Mouse (Mus musculus): Measurements from ENCODE around the gene Zfp800. TPM values are rescaled to one million over a fixed set of nuclear protein-coding genes. Genes with fewer than 3 reads are reported as not detected.

The Zfp800 gene
- polyA plus RNA-seq, 1 experiment from 2014 or later, result 28.6 TPM

DNA sequence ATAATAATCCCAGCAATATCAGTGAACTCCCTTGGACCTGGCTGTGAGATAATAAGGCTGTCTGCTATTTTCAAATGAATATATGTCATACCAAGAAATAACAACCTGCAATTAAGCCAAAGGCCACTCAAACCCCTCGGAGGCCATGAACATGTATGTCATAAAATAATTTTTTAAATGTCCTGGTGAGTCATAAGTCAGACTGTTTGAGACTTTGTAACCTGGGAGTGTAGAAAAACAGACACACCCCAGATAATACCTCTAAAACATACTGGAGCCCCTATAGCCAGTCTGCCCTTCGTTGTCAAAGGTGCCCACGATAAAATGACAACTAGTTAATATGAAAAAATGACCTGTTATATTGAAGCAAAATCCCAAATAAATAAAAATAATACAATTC is 8.8 kb downstream of the Zfp800 start:
- no peak for ATAC-seq
- 92% methylated on average over 3 of the region's 3 CpGs for WGBS

DNA sequence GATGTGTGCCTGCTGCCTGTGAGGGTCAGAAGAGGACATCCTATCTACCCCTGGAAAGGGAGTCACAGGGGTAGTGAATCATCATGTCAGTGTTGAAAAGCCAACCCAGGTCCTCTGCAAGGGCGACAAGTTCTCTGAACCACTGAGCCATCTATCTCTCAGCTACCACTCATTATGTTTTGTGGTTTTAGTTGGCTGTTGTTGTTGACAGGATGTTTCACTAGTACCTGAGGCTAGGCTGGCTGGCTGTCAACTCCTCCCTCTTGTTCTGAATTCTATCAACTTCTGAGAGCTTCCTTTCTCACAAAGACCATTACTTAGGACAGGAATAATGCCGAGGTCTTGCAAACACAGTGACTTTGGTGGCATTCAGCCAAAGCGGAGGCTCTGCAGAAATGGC is 12.6 kb downstream of the Zfp800 start:
- no peak for ATAC-seq
- Histone ChIP-seq H3K4me3 (replicated peaks) (no peak overlapping the region), H3K9ac (replicated peaks) (no peak overlapping the region), H3K9me3 (no peaks in the 10 kb centered on the region), H3K36me3 (no peaks in the 10 kb centered on the region), H3K4me2 (replicated peaks) (no peak overlapping the region), H3K27me3 (no peaks in the 10 kb centered on the region), H3K4me1 (replicated peaks) (no peaks in the 10 kb centered on the region), H3K27ac (no peak overlapping the region)
- WGBS, result 94% methylated on average over 3 of the region's 3 CpGs

More for the DNA sequence above, 8.8 kb downstream of the Zfp800 start:
- Histone ChIP-seq H3K4me1 (replicated peaks) (no peaks in the 10 kb centered on the region), H3K9me3 (no peaks in the 10 kb centered on the region), H3K36me3 (no peaks in the 10 kb centered on the region), H3K4me2 (replicated peaks) (no peak overlapping the region), H3K4me3 (replicated peaks) (no peak overlapping the region), H3K27ac (no peak overlapping the region), H3K27me3 (peaks cover 9% of the 10 kb centered on the region), H3K9ac (replicated peaks) (no peak overlapping the region)

DNA sequence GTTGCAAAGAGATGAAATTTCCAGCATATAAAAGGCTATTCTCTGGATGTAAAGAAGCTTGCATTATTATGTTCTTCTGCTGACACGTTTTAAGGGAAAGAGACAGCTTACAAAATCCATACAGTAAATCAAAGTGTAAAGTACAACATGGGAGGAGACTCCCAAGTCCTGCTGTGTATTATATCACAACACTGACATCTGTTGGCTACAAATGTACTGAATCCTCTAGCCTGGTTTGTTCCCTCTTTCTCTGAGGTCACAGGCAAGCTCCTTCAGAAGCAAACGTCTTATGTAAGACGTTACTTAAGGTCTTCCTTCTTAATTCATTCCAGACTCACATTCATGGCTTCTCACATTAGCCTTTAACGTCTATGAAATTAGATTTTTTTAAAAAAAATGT is 15.8 kb downstream of the Zfp800 start:
- H3K4me2 ChIP-seq (replicated peaks), result no peak overlapping the region
- H3K4me1 ChIP-seq (replicated peaks), result no peaks in the 10 kb centered on the region
- WGBS, result 67% methylated on average over 4 of the region's 4 CpGs
- H3K36me3 ChIP-seq, result no peaks in the 10 kb centered on the region
- H3K9me3 ChIP-seq, result no peaks in the 10 kb centered on the region
- no peak overlapping the region for H3K9ac ChIP-seq (replicated peaks)
- no peak for ATAC-seq
- no peak overlapping the region for H3K27ac ChIP-seq
- no peaks in the 10 kb centered on the region for H3K27me3 ChIP-seq
- no peak overlapping the region for H3K4me3 ChIP-seq (replicated peaks)

DNA sequence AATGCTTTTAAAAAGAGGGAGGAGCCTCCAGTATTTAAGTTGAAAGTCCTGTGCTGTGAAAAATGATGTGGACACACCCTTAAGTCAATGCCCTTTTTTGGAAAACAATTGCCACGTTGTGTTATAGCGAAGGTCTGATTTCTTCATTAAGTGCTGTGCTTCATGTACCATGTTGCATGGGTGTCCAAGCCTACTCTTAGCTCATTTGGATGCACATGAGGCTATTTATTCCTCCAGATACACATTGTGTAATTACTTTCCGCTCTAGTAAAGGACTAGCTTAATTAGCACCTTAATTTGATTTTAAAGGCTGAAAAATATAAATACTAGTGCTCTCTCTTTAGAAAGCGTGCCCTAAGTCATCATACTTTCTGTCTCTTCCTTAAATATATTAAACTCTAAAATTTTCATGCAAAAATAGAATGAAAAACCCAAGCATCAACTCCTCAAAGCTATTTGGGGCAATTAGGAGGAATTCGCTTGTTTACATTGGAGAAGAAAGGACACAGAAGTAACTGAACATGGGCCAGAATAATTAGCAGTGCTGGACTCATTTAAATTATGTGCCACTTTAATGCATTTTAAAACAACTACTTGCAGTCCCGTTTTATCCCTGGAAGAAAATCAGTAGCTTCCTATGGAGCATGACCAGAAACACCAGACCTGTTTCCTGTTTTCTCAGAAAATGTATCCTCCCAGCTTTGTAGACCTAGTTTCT is 27.7 kb downstream of the Zfp800 start:
- 87% methylated on average over 6 of the region's 6 CpGs for WGBS
- H3K27ac ChIP-seq, result no peak overlapping the region
- H3K36me3 ChIP-seq, result no peaks in the 10 kb centered on the region
- H3K4me2 ChIP-seq (replicated peaks), result no peak overlapping the region
- H3K4me3 ChIP-seq (replicated peaks), result no peak overlapping the region
- ATAC-seq, result no peak
- no peaks in the 10 kb centered on the region for H3K4me1 ChIP-seq (replicated peaks)
- H3K27me3 ChIP-seq, result no peaks in the 10 kb centered on the region
- no peak overlapping the region for H3K9ac ChIP-seq (replicated peaks)
- no peaks in the 10 kb centered on the region for H3K9me3 ChIP-seq

DNA sequence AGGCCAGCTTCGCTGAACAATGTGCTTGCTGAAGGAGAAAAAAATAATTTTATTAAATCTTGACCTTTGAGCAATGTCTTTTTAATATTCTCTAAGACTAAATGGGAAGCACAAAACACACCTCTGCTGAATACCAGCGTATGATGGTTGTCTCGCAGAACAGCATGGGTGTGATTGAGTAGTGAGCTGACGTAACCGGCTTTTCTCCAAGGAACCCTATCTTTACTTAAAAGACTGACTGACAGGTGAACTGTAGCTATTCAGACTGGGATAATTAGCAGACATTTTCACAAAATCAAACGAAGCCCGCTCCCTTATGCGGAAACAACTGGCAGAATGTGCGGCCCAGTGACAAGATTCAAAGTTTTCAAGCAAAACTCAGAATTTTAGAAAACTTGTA is 30.2 kb downstream of the Zfp800 start:
- ATAC-seq, result no peak
- no peaks in the 10 kb centered on the region for H3K4me1 ChIP-seq (replicated peaks)
- no peak overlapping the region for H3K9ac ChIP-seq (replicated peaks)
- no peaks in the 10 kb centered on the region for H3K27me3 ChIP-seq
- H3K36me3 ChIP-seq, result no peaks in the 10 kb centered on the region
- WGBS, result 90% methylated on average over 9 of the region's 9 CpGs
- no peak overlapping the region for H3K4me3 ChIP-seq (replicated peaks)
- H3K4me2 ChIP-seq (replicated peaks), result no peak overlapping the region
- no peak overlapping the region for H3K27ac ChIP-seq
- H3K9me3 ChIP-seq, result no peaks in the 10 kb centered on the region

DNA sequence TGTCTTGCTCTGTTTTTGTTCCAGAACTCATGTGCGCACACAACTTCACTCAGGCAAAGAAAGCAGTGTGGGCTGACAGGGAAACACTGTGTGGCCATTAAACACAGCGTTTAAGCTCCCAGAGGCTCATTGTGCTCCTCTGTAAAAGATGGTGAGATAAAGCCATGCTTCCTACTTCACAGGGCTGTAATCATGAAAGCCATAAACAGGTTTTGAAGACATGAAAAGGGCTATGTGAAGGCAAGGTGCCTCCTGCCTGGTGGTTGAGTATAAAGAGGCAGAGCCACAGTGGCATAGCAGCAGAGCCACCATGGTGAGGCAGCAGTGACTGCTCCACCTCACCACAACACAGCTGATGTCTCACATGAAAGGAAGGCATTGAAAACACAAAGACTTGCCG is 46.7 kb downstream of the Zfp800 start:
- H3K9me3 ChIP-seq, result no peaks in the 10 kb centered on the region
- ATAC-seq, result no peak
- H3K4me1 ChIP-seq (replicated peaks), result no peaks in the 10 kb centered on the region
- no peak overlapping the region for H3K27ac ChIP-seq
- no peaks in the 10 kb centered on the region for H3K27me3 ChIP-seq
- WGBS, result 59% methylated on average over 3 of the region's 3 CpGs
- H3K4me3 ChIP-seq (replicated peaks), result no peak overlapping the region
- H3K36me3 ChIP-seq, result no peaks in the 10 kb centered on the region
- H3K9ac ChIP-seq (replicated peaks), result no peak overlapping the region
- no peak overlapping the region for H3K4me2 ChIP-seq (replicated peaks)

DNA sequence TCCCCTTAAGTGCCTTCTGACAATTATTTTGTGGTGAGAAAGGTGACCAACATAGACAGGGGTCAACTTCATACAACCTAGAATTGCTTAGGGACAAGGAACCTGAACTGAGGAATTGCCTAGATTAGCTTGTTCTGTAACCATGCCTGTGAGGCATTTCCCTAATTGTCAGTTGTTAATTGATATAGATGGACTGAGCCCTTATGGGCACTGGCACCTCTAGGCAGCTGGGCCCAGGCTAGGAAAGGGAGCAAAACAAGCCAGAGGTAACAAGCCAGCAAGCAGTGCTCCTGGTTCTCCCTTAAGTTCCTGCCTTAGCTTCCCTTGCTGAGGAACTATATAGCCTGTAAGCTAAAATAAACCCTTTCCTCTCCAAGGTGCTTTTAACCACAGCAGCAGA is 52.1 kb downstream of the Zfp800 start:
- H3K27me3 ChIP-seq, result no peaks in the 10 kb centered on the region
- no peak overlapping the region for H3K4me3 ChIP-seq (replicated peaks)
- H3K27ac ChIP-seq, result no peak overlapping the region
- H3K9me3 ChIP-seq, result no peaks in the 10 kb centered on the region
- no peak overlapping the region for H3K4me2 ChIP-seq (replicated peaks)
- H3K4me1 ChIP-seq (replicated peaks), result no peaks in the 10 kb centered on the region
- no peaks in the 10 kb centered on the region for H3K36me3 ChIP-seq
- ATAC-seq, result no peak
- no peak overlapping the region for H3K9ac ChIP-seq (replicated peaks)

DNA sequence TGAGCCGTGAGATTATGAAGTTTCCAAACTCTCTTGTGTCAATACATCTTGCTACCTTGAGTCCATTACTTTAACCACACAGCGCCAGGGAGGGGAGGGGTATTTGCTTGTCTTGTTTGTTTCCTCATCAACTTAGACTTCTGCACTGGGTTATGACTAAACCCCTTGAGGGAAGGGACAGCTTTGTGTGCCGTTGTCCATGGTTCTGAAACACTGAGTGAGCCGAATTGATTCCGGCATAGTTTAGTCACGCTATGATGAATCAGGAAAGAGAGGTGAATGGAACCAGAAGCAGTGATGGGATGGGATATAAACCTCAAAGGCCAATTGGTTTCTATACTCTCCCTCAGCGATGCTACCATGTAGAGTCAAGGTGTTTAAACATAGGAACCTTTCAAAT is 52.6 kb downstream of the Zfp800 start:
- Histone ChIP-seq H3K9ac (replicated peaks) (no peak overlapping the region), H3K36me3 (no peaks in the 10 kb centered on the region), H3K27ac (no peak overlapping the region), H3K4me1 (replicated peaks) (no peaks in the 10 kb centered on the region), H3K9me3 (no peaks in the 10 kb centered on the region), H3K27me3 (no peaks in the 10 kb centered on the region), H3K4me3 (replicated peaks) (no peak overlapping the region), H3K4me2 (replicated peaks) (no peak overlapping the region)
- WGBS, result 46% methylated on average over 7 of the region's 7 CpGs
- ATAC-seq, result 0 out of 2 replicates have a peak, but pooled peaks have one; percentile 20

DNA sequence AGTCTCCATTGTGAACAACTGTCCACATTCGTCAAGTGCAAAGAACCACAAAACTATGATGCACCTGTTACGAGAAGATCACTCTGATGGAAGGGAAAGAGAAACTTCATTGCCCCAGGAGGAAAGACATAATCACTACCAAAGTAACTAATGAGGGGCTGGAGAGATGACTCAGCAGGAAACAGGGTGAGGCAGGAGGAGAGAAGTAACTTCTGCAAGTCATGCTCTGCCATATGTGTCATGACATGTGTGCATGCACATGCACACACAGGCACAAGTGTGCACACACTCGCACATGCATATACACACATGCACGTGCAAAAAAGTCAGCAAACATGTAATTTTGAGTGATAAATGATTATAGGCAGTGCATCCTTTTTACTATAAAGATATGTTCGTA is 54.9 kb downstream of the Zfp800 start:
- WGBS, result 91% methylated on average over 5 of the region's 5 CpGs
- Histone ChIP-seq H3K9me3 (no peaks in the 10 kb centered on the region), H3K9ac (replicated peaks) (no peak overlapping the region), H3K36me3 (no peaks in the 10 kb centered on the region), H3K4me1 (replicated peaks) (no peaks in the 10 kb centered on the region), H3K4me3 (replicated peaks) (no peak overlapping the region), H3K27me3 (no peaks in the 10 kb centered on the region), H3K4me2 (replicated peaks) (no peak overlapping the region), H3K27ac (no peak overlapping the region)
- no peak for ATAC-seq

DNA sequence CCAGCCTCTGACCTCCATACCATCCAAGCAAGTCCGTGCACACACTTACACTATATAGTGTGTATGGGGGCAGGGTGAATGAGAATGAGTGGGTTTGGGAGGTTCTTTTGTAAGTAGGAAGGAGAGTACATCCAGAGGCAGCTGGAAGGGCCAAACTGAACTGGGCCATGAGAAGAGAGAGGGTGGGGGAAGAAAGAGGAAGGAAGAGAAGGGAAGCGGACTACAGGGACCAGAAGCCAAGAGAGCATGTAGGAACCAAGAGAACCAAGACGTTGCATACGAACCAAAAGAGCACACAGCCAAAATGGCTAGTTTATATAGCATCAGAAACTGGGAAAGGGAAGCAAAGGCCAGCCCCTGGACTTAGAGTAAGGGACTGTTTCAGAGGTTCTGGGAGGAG is 56.6 kb downstream of the Zfp800 start:
- Histone ChIP-seq H3K27me3 (no peaks in the 10 kb centered on the region), H3K4me3 (replicated peaks) (no peak overlapping the region), H3K4me1 (replicated peaks) (no peaks in the 10 kb centered on the region), H3K9me3 (no peaks in the 10 kb centered on the region), H3K27ac (no peak overlapping the region), H3K36me3 (no peaks in the 10 kb centered on the region), H3K4me2 (replicated peaks) (no peak overlapping the region), H3K9ac (replicated peaks) (no peak overlapping the region)
- WGBS, result 94% methylated on average over 4 of the region's 4 CpGs
- ATAC-seq, result no peak

DNA sequence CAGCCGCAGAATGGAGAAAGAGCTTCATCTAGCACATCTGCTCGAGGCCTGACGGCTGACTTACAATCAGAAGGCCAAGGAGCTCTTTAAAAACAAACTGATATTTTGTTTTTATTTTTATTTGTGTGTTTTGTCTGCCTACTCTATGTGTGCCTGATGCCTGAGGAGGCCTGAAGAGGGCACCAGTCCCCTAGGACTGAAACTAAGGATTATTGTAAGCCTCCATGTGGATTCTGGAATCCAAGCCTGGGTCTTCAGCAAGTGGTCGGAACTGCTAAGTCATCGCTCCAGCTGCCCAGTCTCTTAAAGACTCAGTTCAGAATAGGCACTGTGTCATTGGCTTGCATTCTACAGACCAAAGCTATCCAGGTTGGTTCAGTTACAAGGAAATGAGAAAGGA is 58.4 kb downstream of the Zfp800 start:
- WGBS, result 91% methylated on average over 5 of the region's 5 CpGs
- Histone ChIP-seq H3K36me3 (no peaks in the 10 kb centered on the region), H3K9ac (replicated peaks) (no peak overlapping the region), H3K4me3 (replicated peaks) (no peak overlapping the region), H3K9me3 (no peaks in the 10 kb centered on the region), H3K4me1 (replicated peaks) (no peaks in the 10 kb centered on the region), H3K27me3 (no peaks in the 10 kb centered on the region), H3K4me2 (replicated peaks) (no peak overlapping the region), H3K27ac (no peak overlapping the region)
- ATAC-seq, result no peak

DNA sequence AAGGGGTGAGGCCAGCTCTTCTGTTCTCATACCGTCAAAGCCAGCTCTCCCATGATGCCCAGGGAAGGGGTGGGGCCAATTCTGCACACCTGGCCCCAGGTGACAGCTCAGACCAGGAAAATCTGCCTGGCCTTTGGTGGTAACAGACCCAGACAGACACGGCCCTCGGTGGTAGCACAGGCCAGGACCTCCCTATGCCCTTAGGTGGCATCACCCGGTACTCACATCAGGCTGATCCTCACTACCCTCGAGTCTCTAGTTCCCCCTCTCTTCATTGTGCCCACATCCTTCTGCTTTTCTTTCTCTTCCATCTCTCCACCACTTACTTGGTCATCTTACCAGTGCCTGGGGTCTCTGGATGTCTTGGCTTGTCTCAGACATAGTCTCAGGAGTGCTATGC is 64.1 kb downstream of the Zfp800 start:
- H3K4me3 ChIP-seq (replicated peaks), result no peak overlapping the region
- peaks cover 13% of the 10 kb centered on the region for H3K4me1 ChIP-seq (replicated peaks)
- no peaks in the 10 kb centered on the region for H3K9me3 ChIP-seq
- H3K27me3 ChIP-seq, result no peaks in the 10 kb centered on the region
- H3K9ac ChIP-seq (replicated peaks), result no peak overlapping the region
- H3K4me2 ChIP-seq (replicated peaks), result no peak overlapping the region
- 0 out of 2 replicates have a peak, but pooled peaks have one; percentile 32 for ATAC-seq
- WGBS, result 91% methylated on average over 5 of the region's 5 CpGs
- H3K36me3 ChIP-seq, result no peaks in the 10 kb centered on the region
- no peak overlapping the region for H3K27ac ChIP-seq

DNA sequence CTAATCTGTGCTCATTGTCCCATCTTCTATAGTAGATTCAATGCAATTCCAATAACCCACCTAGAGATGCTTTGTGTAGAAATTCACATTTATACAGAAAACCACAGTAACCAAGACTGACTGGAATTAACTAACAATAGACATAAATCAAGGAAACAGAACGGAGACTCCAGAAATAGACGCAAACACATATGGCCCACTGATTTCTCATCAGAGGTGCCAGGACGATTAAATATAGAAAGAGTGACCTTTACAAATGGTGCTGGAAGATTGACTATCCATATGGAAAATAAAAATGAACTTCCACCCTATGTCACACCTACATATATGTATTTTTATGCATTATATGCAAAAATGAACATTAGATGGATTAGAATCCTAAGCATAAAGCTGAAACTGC is 65.3 kb downstream of the Zfp800 start:
- Histone ChIP-seq H3K27ac (no peak overlapping the region), H3K4me1 (replicated peaks) (peaks cover 15% of the 10 kb centered on the region), H3K27me3 (no peaks in the 10 kb centered on the region), H3K4me2 (replicated peaks) (no peak overlapping the region), H3K9ac (replicated peaks) (no peak overlapping the region), H3K9me3 (no peaks in the 10 kb centered on the region), H3K4me3 (replicated peaks) (no peak overlapping the region), H3K36me3 (no peaks in the 10 kb centered on the region)
- WGBS, result 92% methylated on average over 3 of the region's 3 CpGs
- no peak for ATAC-seq
